Mouse (Mus musculus) cerebellum, adult 2 months (tissue): ENCODE measurements around the gene Tmem108.

ENCODE experiments used
- CTCF ChIP-seq: fragments of 200-500 bp; IDR thresholded peaks from 2 replicates; pipeline ENCODE4 v1.5.1; 2011; ENCODE audit warnings: low read depth, mild to moderate bottlenecking, control low read depth, low read length, moderate library complexity, borderline replicate concordance; ENCODE audit not compliant: insufficient read depth
- POLR2A ChIP-seq: fragments of 200-500 bp; IDR thresholded peaks from 2 replicates; pipeline ENCODE4 v1.6.1; 2011; ENCODE audit warnings: low read length, control low read depth, borderline replicate concordance; ENCODE audit not compliant: insufficient read depth

GRCm38 (mm10) chr9:103506968-103507584 lies 254.6 kb downstream of the Tmem108 start:
- no peak for TF ChIP-seq CTCF
- no peak for TF ChIP-seq POLR2A
